Mouse (Mus musculus): ENCODE measurements around the gene Sppl2b. TPM values are rescaled to one million over a fixed set of nuclear protein-coding genes. Genes with fewer than 3 reads are reported as not detected.
A peak's percentile ranks its signal among the peaks of the same experiment; 100 is the strongest.

Sppl2b gene
- polyA plus RNA-seq, 1 experiment from 2014 or later, result 31.9 TPM

DNA sequence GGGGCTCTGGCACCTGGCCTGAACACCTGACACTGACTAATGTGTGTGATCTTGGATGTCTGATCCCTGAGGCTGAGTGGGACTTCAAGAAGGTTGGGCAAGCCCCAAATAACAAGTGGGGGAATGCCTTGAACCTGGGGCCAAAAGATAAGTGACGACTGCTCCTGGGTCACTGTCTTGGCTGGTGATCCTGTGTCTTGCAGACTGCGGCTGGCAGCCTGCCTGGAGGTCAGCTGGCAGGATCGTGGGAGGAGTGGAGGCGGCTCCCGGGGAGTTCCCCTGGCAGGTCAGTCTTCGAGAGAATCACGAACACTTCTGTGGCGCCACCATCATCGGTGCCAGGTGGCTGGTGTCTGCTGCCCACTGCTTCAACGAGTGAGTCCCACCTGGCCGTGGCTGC is 32.1 kb downstream of the Sppl2b start:
- peaks cover 3% of the 10 kb centered on the region; the same call in 1 of the 2 replicates for H3K27me3 ChIP-seq (ENCODE audit: control insufficient read depth, insufficient read depth, low read length)
- no peaks in the 10 kb centered on the region for H3K4me1 ChIP-seq (ENCODE audit: control insufficient read depth, insufficient read depth, low read length)
- H3K9me3 ChIP-seq (ENCODE audit: control insufficient read depth, low read depth, low read length), result no peaks in the 10 kb centered on the region
- WGBS, result 64% methylated on average over 11 of the region's 11 CpGs
- H3K4me3 ChIP-seq (ENCODE audit: low read depth, low read length), result no peak overlapping the region
- ATAC-seq (ENCODE audit: insufficient number of reproducible peaks, insufficient read depth, low FRiP score, low read depth), result no peak
- no peak overlapping the region for H3K27ac ChIP-seq (ENCODE audit: low read length)
- no peak overlapping the region for H3K4me2 ChIP-seq (replicated peaks; ENCODE audit: low read depth, low read length)
- no peak overlapping the region for H3K9ac ChIP-seq (replicated peaks; ENCODE audit: low read depth, low read length)
- no peaks in the 10 kb centered on the region for H3K36me3 ChIP-seq (ENCODE audit: control insufficient read depth, insufficient read depth, low read length)

DNA sequence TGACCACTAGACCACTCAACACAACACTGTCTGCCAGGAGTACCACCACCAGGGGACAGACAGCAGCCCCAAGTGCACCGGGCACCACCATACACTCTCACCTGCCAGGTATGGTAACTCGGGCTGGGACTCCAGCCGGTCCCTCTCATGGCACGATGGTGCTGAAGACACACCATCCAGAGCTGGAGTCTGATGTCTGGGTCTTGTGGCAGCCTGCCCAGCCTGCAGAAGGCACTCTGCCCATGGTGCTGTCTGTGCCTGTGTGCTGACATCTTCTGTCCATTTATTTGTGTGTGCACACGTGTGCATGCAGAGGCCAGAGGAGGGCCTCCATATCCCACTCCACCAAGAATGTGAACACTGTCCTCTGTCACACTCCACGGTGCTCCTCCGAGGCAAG is 40.0 kb downstream of the Sppl2b start:
- H3K9ac ChIP-seq (replicated peaks; ENCODE audit: low read depth, low read length), result no peak overlapping the region
- WGBS, result 84% methylated on average over 7 of the region's 7 CpGs

DNA sequence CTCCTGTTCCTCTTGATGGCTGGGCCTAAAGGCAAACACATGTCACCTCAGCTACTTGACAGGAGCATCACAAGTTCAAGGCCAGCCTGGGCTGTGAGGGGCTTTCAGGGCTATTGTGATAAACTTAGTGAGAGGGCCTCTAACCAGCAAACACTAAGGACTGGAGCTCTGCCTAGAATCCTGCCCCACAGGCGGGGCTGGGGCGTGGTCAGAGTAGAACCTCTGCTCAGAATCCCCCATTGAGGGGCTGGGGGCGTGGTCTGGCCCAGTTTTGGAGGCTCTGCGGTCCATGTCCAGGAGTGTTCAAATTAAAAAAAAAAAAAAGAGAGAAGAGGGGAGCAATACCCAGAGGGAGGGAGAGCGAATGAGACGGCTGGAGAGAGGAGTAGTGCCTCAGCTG is 40.6 kb downstream of the Sppl2b start:
- Histone ChIP-seq H3K4me1 (ENCODE audit: control insufficient read depth, insufficient read depth, low read length) (peaks cover 7% of the 10 kb centered on the region), H3K27me3 (ENCODE audit: control insufficient read depth, insufficient read depth, low read length) (no peaks in the 10 kb centered on the region), H3K9ac (replicated peaks; ENCODE audit: low read depth, low read length) (no peak overlapping the region), H3K4me2 (replicated peaks; ENCODE audit: low read depth, low read length) (no peak overlapping the region), H3K4me3 (ENCODE audit: low read depth, low read length) (no peak overlapping the region), H3K9me3 (ENCODE audit: control insufficient read depth, low read depth, low read length) (no peaks in the 10 kb centered on the region), H3K36me3 (ENCODE audit: control insufficient read depth, insufficient read depth, low read length) (peaks cover 4% of the 10 kb centered on the region; the same call in 1 of the 2 replicates), H3K27ac (ENCODE audit: low read length) (no peak overlapping the region)
- WGBS, result 83% methylated on average over 6 of the region's 6 CpGs
- no peak for ATAC-seq (ENCODE audit: insufficient number of reproducible peaks, insufficient read depth, low FRiP score, low read depth)

More for the DNA sequence above, 40.0 kb downstream of the Sppl2b start:
- H3K27ac ChIP-seq (ENCODE audit: low read length), result no peak overlapping the region
- ATAC-seq (ENCODE audit: insufficient number of reproducible peaks, insufficient read depth, low FRiP score, low read depth), result no peak
- no peaks in the 10 kb centered on the region for H3K27me3 ChIP-seq (ENCODE audit: control insufficient read depth, insufficient read depth, low read length)
- H3K4me3 ChIP-seq (ENCODE audit: low read depth, low read length), result no peak overlapping the region
- H3K9me3 ChIP-seq (ENCODE audit: control insufficient read depth, low read depth, low read length), result no peaks in the 10 kb centered on the region
- peaks cover 7% of the 10 kb centered on the region for H3K4me1 ChIP-seq (ENCODE audit: control insufficient read depth, insufficient read depth, low read length)
- no peak overlapping the region for H3K4me2 ChIP-seq (replicated peaks; ENCODE audit: low read depth, low read length)
- H3K36me3 ChIP-seq (ENCODE audit: control insufficient read depth, insufficient read depth, low read length), result peaks cover 4% of the 10 kb centered on the region; the same call in 1 of the 2 replicates

DNA sequence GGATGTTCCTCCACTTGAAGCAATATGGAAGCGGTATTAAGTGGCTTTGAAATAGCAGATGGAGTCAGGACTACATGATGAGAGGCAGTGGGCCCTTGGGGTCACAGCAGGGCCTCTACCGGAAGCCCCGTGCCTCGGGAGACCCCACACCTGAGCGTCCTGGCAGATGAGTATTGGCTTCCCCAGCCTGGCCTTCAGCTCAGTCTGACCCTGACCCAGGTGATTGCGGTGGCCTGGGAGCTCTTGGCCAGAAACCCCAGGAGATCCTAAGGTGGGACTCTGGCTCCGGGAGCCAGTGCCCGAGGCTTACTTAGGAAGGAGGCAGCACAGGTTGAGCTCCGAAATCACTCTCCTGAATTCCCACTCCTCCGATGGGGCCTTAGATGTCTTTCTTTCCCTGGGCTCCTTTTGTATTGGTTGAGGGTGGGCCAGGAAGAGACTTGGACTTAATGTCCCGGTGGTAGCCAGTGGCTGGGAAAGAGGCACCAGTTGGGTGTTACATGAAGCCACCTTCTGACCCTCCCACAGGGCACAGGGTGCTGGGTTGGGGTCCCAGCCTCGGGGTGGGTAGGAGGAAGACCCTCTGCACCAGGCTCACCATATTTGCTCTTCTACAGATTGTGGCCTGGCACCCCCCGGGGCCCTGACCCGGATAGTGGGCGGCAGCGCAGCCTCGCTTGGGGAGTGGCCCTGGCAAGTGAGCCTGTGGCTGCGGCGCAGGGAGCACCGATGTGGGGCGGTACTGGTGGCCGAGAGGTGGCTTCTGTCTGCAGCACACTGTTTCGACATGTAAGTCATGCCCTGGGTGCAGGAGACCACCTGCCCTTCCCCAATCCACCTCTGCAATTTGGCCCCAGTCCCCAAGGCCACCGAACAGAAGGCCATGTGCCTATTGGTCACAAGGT is 41.8 kb downstream of the Sppl2b start:
- 65% methylated on average over 24 of the region's 24 CpGs for WGBS
- no peaks in the 10 kb centered on the region for H3K9me3 ChIP-seq (ENCODE audit: control insufficient read depth, low read depth, low read length)
- H3K4me1 ChIP-seq (ENCODE audit: control insufficient read depth, insufficient read depth, low read length), result peaks cover 7% of the 10 kb centered on the region
- H3K4me3 ChIP-seq (ENCODE audit: low read depth, low read length), result no peak overlapping the region
- peaks cover 4% of the 10 kb centered on the region; the same call in 1 of the 2 replicates for H3K36me3 ChIP-seq (ENCODE audit: control insufficient read depth, insufficient read depth, low read length)
- ATAC-seq (ENCODE audit: insufficient number of reproducible peaks, insufficient read depth, low FRiP score, low read depth), result no peak
- no peak overlapping the region for H3K4me2 ChIP-seq (replicated peaks; ENCODE audit: low read depth, low read length)
- H3K9ac ChIP-seq (replicated peaks; ENCODE audit: low read depth, low read length), result no peak overlapping the region
- H3K27me3 ChIP-seq (ENCODE audit: control insufficient read depth, insufficient read depth, low read length), result no peaks in the 10 kb centered on the region
- H3K27ac ChIP-seq (ENCODE audit: low read length), result no peak overlapping the region

DNA sequence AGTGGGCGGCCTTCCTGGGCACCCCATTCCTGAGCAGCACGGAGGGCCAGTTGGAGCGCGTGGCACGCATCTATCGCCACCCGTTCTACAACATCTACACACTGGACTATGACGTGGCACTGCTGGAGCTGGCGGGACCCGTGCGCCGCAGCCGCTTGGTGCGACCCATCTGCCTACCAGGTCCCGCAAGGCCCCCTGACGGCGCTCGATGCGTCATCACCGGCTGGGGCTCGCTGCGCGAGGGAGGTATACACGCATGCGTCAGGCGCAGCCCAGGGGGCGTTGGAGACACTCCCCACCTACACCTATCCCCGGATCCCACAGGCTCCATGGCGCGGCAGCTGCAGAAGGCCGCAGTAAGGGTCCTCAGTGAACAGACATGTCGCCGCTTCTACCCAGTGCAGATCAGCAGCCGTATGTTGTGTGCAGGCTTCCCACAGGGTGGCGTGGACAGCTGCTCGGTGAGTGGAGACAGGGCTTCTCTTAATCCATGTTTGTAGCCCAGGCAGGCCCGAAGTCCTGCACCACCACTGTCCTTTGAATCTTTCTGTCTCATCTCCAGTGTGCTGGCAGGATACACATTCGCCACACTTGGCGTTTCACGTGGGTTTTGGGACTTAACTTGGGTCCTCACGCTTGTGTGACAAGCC is 42.9 kb downstream of the Sppl2b start:
- 32% methylated on average over 41 of the region's 41 CpGs for whole genome bisulfite sequencing
- no peak overlapping the region; the same call in 1 of the 2 replicates for H3K9ac ChIP-seq (replicated peaks; ENCODE audit: low read depth, low read length)
- H3K27ac ChIP-seq (ENCODE audit: low read length), result no peak overlapping the region
- peaks cover 11% of the 10 kb centered on the region for H3K36me3 ChIP-seq (ENCODE audit: control insufficient read depth, insufficient read depth, low read length)
- no peak overlapping the region for H3K4me3 ChIP-seq (ENCODE audit: low read depth, low read length)
- H3K4me1 ChIP-seq (ENCODE audit: control insufficient read depth, insufficient read depth, low read length), result peaks cover 7% of the 10 kb centered on the region
- no peak for ATAC-seq (ENCODE audit: insufficient number of reproducible peaks, insufficient read depth, low FRiP score, low read depth)
- H3K27me3 ChIP-seq (ENCODE audit: control insufficient read depth, insufficient read depth, low read length), result no peaks in the 10 kb centered on the region
- peak overlapping the region; percentile 18 for H3K4me2 ChIP-seq (replicated peaks; ENCODE audit: low read depth, low read length)
- no peaks in the 10 kb centered on the region for H3K9me3 ChIP-seq (ENCODE audit: control insufficient read depth, low read depth, low read length)

DNA sequence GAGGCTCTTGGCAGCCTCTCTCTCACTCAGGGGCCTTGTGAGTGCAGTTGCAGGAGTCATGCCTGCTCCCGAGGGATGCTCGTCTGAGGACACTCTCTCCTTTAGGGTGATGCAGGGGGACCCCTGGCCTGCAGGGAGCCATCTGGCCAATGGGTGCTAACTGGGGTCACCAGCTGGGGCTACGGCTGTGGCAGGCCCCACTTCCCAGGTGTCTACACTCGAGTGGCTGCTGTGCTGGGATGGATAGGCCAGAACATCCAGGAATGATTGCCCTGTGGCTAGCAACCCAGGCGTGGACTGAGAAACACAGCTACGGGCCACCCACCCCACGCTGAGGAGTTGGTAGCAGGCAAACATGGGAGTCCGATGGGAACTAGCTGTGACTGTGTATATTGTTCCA is 44.0 kb downstream of the Sppl2b start:
- Histone ChIP-seq H3K36me3 (ENCODE audit: control insufficient read depth, insufficient read depth, low read length) (peaks cover 21% of the 10 kb centered on the region), H3K4me3 (ENCODE audit: low read depth, low read length) (no peak overlapping the region), H3K27ac (ENCODE audit: low read length) (no peak overlapping the region), H3K9me3 (ENCODE audit: control insufficient read depth, low read depth, low read length) (no peaks in the 10 kb centered on the region), H3K9ac (replicated peaks; ENCODE audit: low read depth, low read length) (no peak overlapping the region), H3K4me1 (ENCODE audit: control insufficient read depth, insufficient read depth, low read length) (peaks cover 7% of the 10 kb centered on the region), H3K27me3 (ENCODE audit: control insufficient read depth, insufficient read depth, low read length) (no peaks in the 10 kb centered on the region), H3K4me2 (replicated peaks; ENCODE audit: low read depth, low read length) (peak overlapping the region; percentile 97; the same call in 1 of the 2 replicates)
- 88% methylated on average over 8 of the region's 8 CpGs for WGBS
- ATAC-seq (ENCODE audit: insufficient number of reproducible peaks, insufficient read depth, low FRiP score, low read depth), result no peak

DNA sequence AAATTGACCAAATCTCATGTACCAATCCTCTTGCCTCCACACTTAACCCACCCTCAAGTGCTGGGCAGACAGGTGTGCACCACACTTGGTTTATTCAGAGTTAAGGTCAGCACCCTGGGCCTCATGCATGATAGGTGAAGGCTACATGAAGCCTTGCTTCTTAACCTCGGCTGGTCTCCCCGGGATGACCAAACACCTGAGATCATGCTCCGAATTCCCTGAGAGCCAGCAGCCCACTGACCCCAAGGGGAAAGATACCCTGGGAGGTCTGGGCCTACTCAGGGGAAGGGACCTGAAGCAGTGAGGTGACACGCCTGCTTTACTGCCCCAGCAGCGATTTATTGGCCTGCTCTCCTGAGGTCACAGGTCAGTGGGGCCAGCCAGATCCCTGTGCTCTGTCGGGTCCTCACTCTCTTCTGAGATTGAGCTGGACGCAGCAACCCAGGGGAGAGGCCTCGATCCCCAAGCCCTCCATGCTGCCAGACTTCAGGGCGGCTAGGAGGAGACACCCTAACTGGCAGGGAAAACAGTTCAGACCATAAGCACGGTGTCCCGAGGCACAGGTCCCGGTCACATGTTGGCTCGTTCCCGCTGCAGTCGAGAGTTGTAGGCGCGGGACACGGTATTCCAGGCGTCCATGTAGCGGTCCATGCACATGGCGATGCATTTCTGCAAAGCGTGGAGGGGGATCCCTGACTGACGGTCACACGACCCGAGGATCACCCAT is 44.7 kb downstream of the Sppl2b start:
- Histone ChIP-seq H3K4me3 (ENCODE audit: low read depth, low read length) (peak overlapping the region; percentile 73), H3K36me3 (ENCODE audit: control insufficient read depth, insufficient read depth, low read length) (peaks cover 28% of the 10 kb centered on the region), H3K4me2 (replicated peaks; ENCODE audit: low read depth, low read length) (peak overlapping the region; percentile 97), H3K27ac (ENCODE audit: low read length) (no peak overlapping the region), H3K4me1 (ENCODE audit: control insufficient read depth, insufficient read depth, low read length) (peaks cover 7% of the 10 kb centered on the region), H3K9ac (replicated peaks; ENCODE audit: low read depth, low read length) (peak overlapping the region; percentile 78), H3K27me3 (ENCODE audit: control insufficient read depth, insufficient read depth, low read length) (no peaks in the 10 kb centered on the region), H3K9me3 (ENCODE audit: control insufficient read depth, low read depth, low read length) (no peaks in the 10 kb centered on the region)
- no peak for ATAC-seq (ENCODE audit: insufficient number of reproducible peaks, insufficient read depth, low FRiP score, low read depth)
- 14% methylated on average over 25 of the region's 25 CpGs for WGBS

All from stomach, embryonic 14.5 days (tissue).